Mouse (Mus musculus) CH12.LX (cell line): ENCODE results near the gene Dnajc1. TPM values are rescaled to one million over a fixed set of nuclear protein-coding genes. Genes with fewer than 3 reads are reported as not detected.

Experiments
- DNase-seq: peaks from one replicate; pipeline ENCODE4 v3.0.0-alpha.2; 2013; ENCODE audit errors: extremely low read depth
- H3K27ac ChIP-seq: 2 replicates; pipeline ENCODE4 v1.5.1; 2012; ENCODE audit warnings: low read depth, mild to moderate bottlenecking, control low read depth, moderate library complexity; ENCODE audit not compliant: insufficient read depth
- H3K27me3 ChIP-seq: replicated peaks from 2 replicates; pipeline ENCODE3; 2012; ENCODE audit warnings: inconsistent platforms
- H3K36me3 ChIP-seq, 2 experiments: replicated peaks in 1 of 2; 2 replicates each; pipeline versions ENCODE3 to v1.6.1; 2012; ENCODE audit warnings: inconsistent platforms in 1 of 2, low read length in 1 of 2, mild to moderate bottlenecking in 1 of 2, mixed read lengths in 1 of 2, moderate library complexity in 1 of 2; ENCODE audit not compliant: control insufficient read depth in 1 of 2, insufficient read depth in 1 of 2
- H3K4me1 ChIP-seq, 2 experiments: 2 replicates each; pipeline ENCODE4 v1.6.1; 2012; ENCODE audit warnings: inconsistent platforms in 1 of 2, moderate library complexity in 1 of 2; ENCODE audit not compliant: insufficient read depth in 2 of 2, control insufficient read depth in 1 of 2
- H3K4me2 ChIP-seq: 2 replicates; pipeline ENCODE4 v1.6.1; 2012; ENCODE audit warnings: low read depth, mild to moderate bottlenecking, control low read depth; ENCODE audit not compliant: poor library complexity, insufficient read depth, severe bottlenecking
- H3K4me3 ChIP-seq, 3 experiments: fragments of 150-350 bp in 1 of 3; sonication (generic) in 1 of 3; replicated peaks in 1 of 3; 2 replicates each; pipeline versions ENCODE3 to v1.5.1; 2011 to 2012; ENCODE audit warnings: low read depth in 2 of 3, low read length in 2 of 3, mild to moderate bottlenecking in 2 of 3, moderate library complexity in 2 of 3, control low read depth in 1 of 3, improper control_type of control experiment in 1 of 3, inconsistent platforms in 1 of 3, mixed read lengths in 1 of 3; ENCODE audit not compliant: poor library complexity in 1 of 3
- H3K79me2 ChIP-seq: replicated peaks from 2 replicates; pipeline ENCODE4 v1.6.1; 2012; ENCODE audit warnings: mild to moderate bottlenecking, moderate library complexity; ENCODE audit not compliant: control insufficient read depth, poor library complexity, insufficient read depth, severe bottlenecking; ENCODE audit errors: extremely low read depth
- H3K9ac ChIP-seq: 2 replicates; pipeline ENCODE4 v1.6.1; 2012; ENCODE audit warnings: low read depth, mild to moderate bottlenecking, control low read depth, moderate library complexity; ENCODE audit not compliant: insufficient read depth
- H3K9me3 ChIP-seq: replicated peaks from 2 replicates; pipeline ENCODE3; 2012; ENCODE audit warnings: low read length, inconsistent platforms, mixed read lengths
- BHLHE40 ChIP-seq: IDR thresholded peaks from 2 replicates; pipeline ENCODE4 v1.6.1; 2011; ENCODE audit warnings: mild to moderate bottlenecking, low read depth, low read length, improper control_type of control experiment
- CTCF ChIP-seq, 2 experiments: IDR thresholded peaks in 1 of 2; conservative IDR thresholded peaks in 1 of 2; 2 replicates each; pipeline ENCODE4 v1.5.1; 2011 to 2012; ENCODE audit warnings: low read depth in 2 of 2, low read length in 2 of 2, improper control_type of control experiment in 1 of 2, inconsistent platforms in 1 of 2, mild to moderate bottlenecking in 1 of 2, moderate library complexity in 1 of 2
- EP300 ChIP-seq: IDR thresholded peaks from 2 replicates; pipeline ENCODE4 v1.6.1; 2011; ENCODE audit warnings: low read length, improper control_type of control experiment
- HCFC1 ChIP-seq: IDR thresholded peaks from 2 replicates; pipeline ENCODE4 v1.6.1; 2012; ENCODE audit warnings: low read depth, mild to moderate bottlenecking, inconsistent platforms, low read length, improper control_type of control experiment
- IRF4 ChIP-seq: IDR thresholded peaks from 2 replicates; pipeline ENCODE4 v1.6.1; 2014; ENCODE audit warnings: low read depth, mild to moderate bottlenecking, inconsistent platforms, low read length, improper control_type of control experiment
- JUN ChIP-seq: IDR thresholded peaks from 2 replicates; pipeline ENCODE4 v1.6.1; 2011; ENCODE audit warnings: low read depth, mild to moderate bottlenecking, low read length, improper control_type of control experiment, moderate library complexity; ENCODE audit not compliant: insufficient read depth
- JUND ChIP-seq: conservative IDR thresholded peaks from 2 replicates; pipeline ENCODE4 v1.6.1; 2011; ENCODE audit warnings: low read depth, low read length, improper control_type of control experiment
- KAT2A ChIP-seq: IDR thresholded peaks from 2 replicates; pipeline ENCODE4 v1.6.1; 2012; ENCODE audit warnings: low read length, improper control_type of control experiment, inconsistent platforms; ENCODE audit not compliant: insufficient replicate concordance
- MAX ChIP-seq: IDR thresholded peaks from 2 replicates; pipeline ENCODE4 v1.6.1; 2011; ENCODE audit warnings: low read length, improper control_type of control experiment
- MAZ ChIP-seq: IDR thresholded peaks from 2 replicates; pipeline ENCODE4 v1.6.1; 2012; ENCODE audit warnings: low read depth, mild to moderate bottlenecking, inconsistent platforms, low read length, improper control_type of control experiment, moderate library complexity
- MXI1 ChIP-seq: IDR thresholded peaks from 2 replicates; pipeline ENCODE4 v1.6.1; 2011; ENCODE audit warnings: mild to moderate bottlenecking, low read depth, low read length, improper control_type of control experiment
- MYC ChIP-seq: IDR thresholded peaks from 2 replicates; pipeline ENCODE4 v1.6.1; 2011; ENCODE audit warnings: low read depth, mild to moderate bottlenecking, improper control_type of control experiment, low read length
- NRF1 ChIP-seq: IDR thresholded peaks from 2 replicates; pipeline ENCODE4 v1.6.1; 2014; ENCODE audit warnings: low read depth, mild to moderate bottlenecking, inconsistent platforms, low read length, improper control_type of control experiment, moderate library complexity
- RAD21 ChIP-seq: IDR thresholded peaks from 2 replicates; pipeline ENCODE4 v1.6.1; 2011; ENCODE audit warnings: low read depth, mild to moderate bottlenecking, low read length, improper control_type of control experiment, moderate library complexity
- RCOR1 ChIP-seq: conservative IDR thresholded peaks from 2 replicates; pipeline ENCODE4 v1.6.1; 2012; ENCODE audit warnings: low read depth, mild to moderate bottlenecking, inconsistent platforms, low read length, improper control_type of control experiment
- TBP ChIP-seq: conservative IDR thresholded peaks from 2 replicates; pipeline ENCODE4 v1.6.1; 2011; ENCODE audit warnings: low read depth, low read length, improper control_type of control experiment
- TCF12 ChIP-seq: IDR thresholded peaks from 2 replicates; pipeline ENCODE4 v1.6.1; 2014; ENCODE audit warnings: low read depth, mild to moderate bottlenecking, inconsistent platforms, low read length, improper control_type of control experiment
- UBTF ChIP-seq: IDR thresholded peaks from 2 replicates; pipeline ENCODE4 v1.6.1; 2012; ENCODE audit warnings: low read depth, mild to moderate bottlenecking, inconsistent platforms, low read length, improper control_type of control experiment, moderate library complexity
- USF1 ChIP-seq: IDR thresholded peaks from 2 replicates; pipeline ENCODE4 v1.6.1; 2014; ENCODE audit warnings: low read depth, mild to moderate bottlenecking, inconsistent platforms, low read length, improper control_type of control experiment
- USF2 ChIP-seq: conservative IDR thresholded peaks from 2 replicates; pipeline ENCODE4 v1.6.1; 2011; ENCODE audit warnings: low read depth, low read length, improper control_type of control experiment
- ZMIZ1 ChIP-seq: IDR thresholded peaks from 2 replicates; pipeline ENCODE4 v1.6.1; 2012; ENCODE audit warnings: low read depth, mild to moderate bottlenecking, inconsistent platforms, low read length, improper control_type of control experiment
- dilution Hi-C: fragments of 300-500 bp; cut with MboI; formaldehyde crosslinking; loops from 2 replicates; pipeline ENCODE4 v1.14.3; 2020; ENCODE audit warnings: low sequenced_read_pairs; ENCODE audit not compliant: extremely low pct_unique_long_range_greater_than_20kb, extremely low pct_ligation_motif_present
- in situ Hi-C: fragments of 300-500 bp; cut with MboI; formaldehyde crosslinking; loops from 3 replicates; pipeline ENCODE4 v1.14.3; 2019; ENCODE audit warnings: low sequenced_read_pairs, low pct_ligation_motif_present, low pct_unique_long_range_greater_than_20kb, mixed read lengths
- polyA plus RNA-seq: library from polyadenylated mRNA; unstranded; fragments of >175 nt; gene quantifications from 2 replicates; pipeline ENCODE4 v1.2.1, GENCODE M21; 2012; ENCODE audit warnings: low read depth; ENCODE audit not compliant: insufficient read length
- total RNA-seq, 2 experiments: library from RNA; depleted of rRNA; stranded (reverse); fragments of 300-350 nt in 1 of 2; fragments of >200 nt in 1 of 2; gene quantifications; 2 replicates each; pipeline ENCODE4 v1.2.3; 2012 to 2014

The Dnajc1 gene
- total and polyA plus RNA-seq, 3 experiments: 13.5 to 32.9 (median 17.1) TPM

DNA sequence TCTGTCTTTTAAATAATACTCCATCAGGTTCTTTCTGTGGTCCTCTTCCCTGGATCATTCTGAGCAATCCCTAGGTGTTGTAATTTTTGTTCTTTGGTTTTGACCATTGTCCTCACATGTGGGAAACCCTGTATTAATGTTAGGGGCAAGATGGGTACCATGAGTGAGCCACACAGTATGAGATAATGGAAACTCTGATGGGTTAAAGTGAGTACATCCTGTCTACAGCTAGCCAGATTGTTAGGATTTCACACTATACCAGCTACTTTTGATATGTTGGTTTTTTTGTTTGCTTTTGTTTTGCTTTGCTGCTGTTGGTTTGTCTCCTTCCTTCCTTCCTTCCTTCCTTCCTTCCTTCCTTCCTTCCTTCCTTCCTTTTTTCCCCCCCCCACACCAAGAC, 209.6 kb downstream of the Dnajc1 start:
- dilution Hi-C loops (no loop called here), in situ Hi-C loops (loop anchor here (10.0 kb wide), 1 partner anchor 148 kb away; the partner anchor contains the start of gene A930004D18Rik)
- Histone ChIP-seq H3K4me3 (no peak overlapping the region), H3K4me1 (peaks cover 5 to 27% of the 10 kb centered on the region in 2 experiments; a peak in 2 of 4 replicates), H3K4me2 (no peak overlapping the region), H3K9me3 (no peaks in the 10 kb centered on the region), H3K27me3 (no peaks in the 10 kb centered on the region), H3K79me2 (no peaks in the 10 kb centered on the region; the same call in 1 of the 2 replicates), H3K27ac (no peak overlapping the region), H3K36me3 (peaks cover 33 to 78% of the 10 kb centered on the region in 2 experiments), H3K9ac (no peak overlapping the region)
- DNase-seq: peak; percentile 17
- TF ChIP-seq JUND (peak; percentile 76), ZMIZ1 (no peak), MYC (0 out of 2 replicates have a peak, but pooled peaks have one; percentile 27), NRF1 (no peak), HCFC1 (no peak), MAX (no peak), USF2 (no peak), RAD21 (no peak), JUN (peak; percentile 81), EP300 (peak; percentile 56), IRF4 (no peak)

DNA sequence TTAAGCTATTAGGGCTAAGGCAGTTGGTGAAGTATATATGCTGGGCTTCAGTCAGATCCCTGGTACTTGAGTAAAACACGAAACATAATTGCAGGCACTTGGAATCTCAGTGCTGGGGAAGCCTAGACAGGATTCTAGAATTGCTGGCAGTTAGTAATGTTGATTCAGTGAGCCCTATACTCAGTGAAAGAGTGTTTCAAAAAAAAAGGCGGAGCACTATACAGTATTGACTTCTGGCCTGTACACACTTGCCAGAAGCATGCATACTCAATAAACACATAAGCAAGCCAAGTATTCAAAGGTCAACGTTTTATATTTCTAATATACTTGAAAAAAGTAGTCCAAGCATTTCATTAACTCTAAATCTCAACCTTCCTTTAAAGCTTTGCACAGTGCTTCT, 211.0 kb downstream of the Dnajc1 start:
- Histone ChIP-seq H3K79me2 (no peaks in the 10 kb centered on the region; the same call in 1 of the 2 replicates), H3K4me1 (peaks cover 5 to 28% of the 10 kb centered on the region in 2 experiments; a peak in 2 of 4 replicates), H3K9me3 (no peaks in the 10 kb centered on the region), H3K4me2 (no peak overlapping the region), H3K36me3 (peaks cover 32 to 79% of the 10 kb centered on the region in 2 experiments), H3K27me3 (no peaks in the 10 kb centered on the region), H3K9ac (no peak overlapping the region), H3K4me3 (no peak overlapping the region), H3K27ac (no peak overlapping the region)
- DNase-seq: no peak
- in situ Hi-C loops (loop anchor here (10.0 kb wide), 1 partner anchor 147 kb away; the partner anchor contains the start of gene A930004D18Rik), dilution Hi-C loops (no loop called here)
- TF ChIP-seq MAX (no peak), TCF12 (no peak), USF2 (no peak), USF1 (no peak), KAT2A (no peak), JUN (no peak), CTCF (conservative IDR thresholded peaks at IDR 0.05 in 1 of 2, IDR thresholded peaks at IDR 0.05 in 1 of 2; ENCODE audit: low read depth in 2 of 2, low read length in 2 of 2) (no peak), BHLHE40 (no peak), MXI1 (no peak), MAZ (no peak), NRF1 (no peak), RCOR1 (no peak), UBTF (no peak), JUND (no peak), TBP (no peak)
